In the genomic region with DNA sequence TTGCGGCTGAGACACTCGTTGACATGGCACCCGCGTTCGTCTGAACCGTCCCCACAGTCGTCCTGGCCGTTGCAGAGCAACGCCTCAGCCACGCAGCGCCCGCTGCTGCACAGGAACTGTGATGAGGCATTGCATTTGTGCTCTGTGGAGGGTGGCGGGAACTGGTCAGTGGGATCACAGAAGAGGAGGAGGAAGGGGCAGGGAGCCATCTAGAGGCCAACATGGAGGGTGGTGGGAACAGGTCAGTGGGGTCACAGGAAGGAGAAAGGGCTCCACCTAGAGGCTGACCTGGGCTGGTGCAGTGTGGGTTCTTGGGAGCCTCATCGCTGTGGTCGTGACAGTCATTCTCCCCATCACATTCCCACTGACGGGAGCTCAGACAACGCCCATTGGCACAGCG, we compare ENCODE assay signal across 8 mouse cellular contexts. TPM values are rescaled to one million over a fixed set of nuclear protein-coding genes. Genes with fewer than 3 reads are reported as not detected.
DNase-seq lines count a peak whose midpoint lies in the region; ATAC-seq and TF ChIP-seq lines count a peak whose summit lies in the region.

No protein-coding gene starts in this region.

- H3K4me3 ChIP-seq in hindbrain, embryonic 10.5 days, result no peak overlapping the region
- no peak overlapping the region for H3K4me3 ChIP-seq in hindbrain, embryonic 13.5 days
- no peak overlapping the region for H3K4me3 ChIP-seq in cortical plate, adult 2 months (ENCODE audit: insufficient read depth, low read length)

- H3K36me3 ChIP-seq in hindbrain, embryonic 10.5 days, result peaks cover 100% of the 10 kb centered on the region
- peaks cover 100% of the 10 kb centered on the region for H3K36me3 ChIP-seq in hindbrain, embryonic 13.5 days

- ATAC-seq in hindbrain, embryonic 13.5 days (ENCODE audit: low FRiP score), result no peak
- ATAC-seq in megakaryocyte, adult 5-6 weeks (ENCODE audit: poor library complexity, severe bottlenecking), result peak; percentile 71

- no peaks in the 10 kb centered on the region for H3K27me3 ChIP-seq in hindbrain, embryonic 10.5 days (ENCODE audit: insufficient read depth, poor library complexity, severe bottlenecking)
- H3K27me3 ChIP-seq in hindbrain, embryonic 13.5 days, result no peaks in the 10 kb centered on the region

- TF ChIP-seq CTCF in cortical plate, adult 2 months (IDR thresholded peaks at IDR 0.05; ENCODE audit: extremely low read depth, insufficient read depth, low read length), result peak; percentile 58

- no peak overlapping the region for H3K4me2 ChIP-seq in hindbrain, embryonic 13.5 days

- peak; percentile 55 for DNase-seq in hindbrain, embryonic 10.5 days (ENCODE audit: low spot score)
- DNase-seq in ES-CJ7 (ENCODE audit: low read depth, low spot score), result peak; percentile 89
- no peak for DNase-seq in ovary, postnatal 36 days (ENCODE audit: low spot score)
- no peak for DNase-seq in right cerebral cortex, postnatal 36 days (ENCODE audit: low spot score in 2 of 2)
- DNase-seq in right cerebral cortex, adult 2 months (ENCODE audit: low spot score in 2 of 2), result no peak

- H3K4me1 ChIP-seq in hindbrain, embryonic 10.5 days (replicated peaks), result no peaks in the 10 kb centered on the region; the same call in 1 of the 2 replicates
- no peaks in the 10 kb centered on the region for H3K4me1 ChIP-seq in hindbrain, embryonic 13.5 days (replicated peaks)
- H3K4me1 ChIP-seq in cortical plate, adult 2 months (ENCODE audit: control insufficient read depth, insufficient read depth, low read length), result no peaks in the 10 kb centered on the region

- no peak overlapping the region for H3K27ac ChIP-seq in hindbrain, embryonic 10.5 days
- no peak overlapping the region for H3K27ac ChIP-seq in hindbrain, embryonic 13.5 days
- H3K27ac ChIP-seq in cortical plate, adult 2 months (ENCODE audit: insufficient read depth, low read length), result no peak overlapping the region

- WGBS in hindbrain, embryonic 10.5 days, result 75% methylated on average over 18 of the region's 18 CpGs
- WGBS in hindbrain, embryonic 13.5 days, result 62% methylated on average over 18 of the region's 18 CpGs

- no peaks in the 10 kb centered on the region; the same call in 1 of the 2 replicates for H3K9me3 ChIP-seq in hindbrain, embryonic 10.5 days
- no peaks in the 10 kb centered on the region for H3K9me3 ChIP-seq in hindbrain, embryonic 13.5 days

- no peak for TF ChIP-seq POLR2A in cortical plate, adult 2 months (IDR thresholded peaks at IDR 0.05; ENCODE audit: extremely low read depth, insufficient read depth, low read length)

- no peak overlapping the region for H3K9ac ChIP-seq in hindbrain, embryonic 13.5 days

RNA-seq across cellular contexts. Expression of a gene that starts 21.3 kb away (rescaled TPM):
- polyA plus RNA-seq in hindbrain, embryonic 10.5 days (2016; fragmentation: Nextera tagmentation; extraction: Ambion mirVana), result 23.1 and 70.9 TPM in 2 replicates
- 139 and 176 TPM in 2 replicates for polyA plus RNA-seq in hindbrain, embryonic 13.5 days (2015; fragmentation: Nextera tagmentation; extraction: Ambion mirVana)
- polyA plus RNA-seq in cortical plate, adult 2 months (2012; rRNA removed), result 3.0 and 3.8 TPM in 2 replicates
- total RNA-seq in megakaryocyte, adult 5-6 weeks (2015), result not detected in 2 replicates
- total RNA-seq in megakaryocyte, adult 5-6 weeks (2017), result not detected in 2 replicates

RNA-seq across cellular contexts. Expression of a gene that starts 33.5 kb away (rescaled TPM):
- 103 and 118 TPM in 2 replicates for polyA plus RNA-seq in hindbrain, embryonic 10.5 days (2016; fragmentation: Nextera tagmentation; extraction: Ambion mirVana)
- 52.7 and 57.5 TPM in 2 replicates for polyA plus RNA-seq in hindbrain, embryonic 13.5 days (2015; fragmentation: Nextera tagmentation; extraction: Ambion mirVana)
- polyA plus RNA-seq in cortical plate, adult 2 months (2012; rRNA removed), result 38.6 and 39.7 TPM in 2 replicates
- 31.3 and 31.9 TPM in 2 replicates for total RNA-seq in megakaryocyte, adult 5-6 weeks (2015)
- total RNA-seq in megakaryocyte, adult 5-6 weeks (2017), result 27.8 and 33.1 TPM in 2 replicates

RNA-seq across cellular contexts. Expression of a gene that starts 40.9 kb away (rescaled TPM):
- polyA plus RNA-seq in hindbrain, embryonic 10.5 days (2016; fragmentation: Nextera tagmentation; extraction: Ambion mirVana), result 8.1 and 10.5 TPM in 2 replicates
- polyA plus RNA-seq in hindbrain, embryonic 13.5 days (2015; fragmentation: Nextera tagmentation; extraction: Ambion mirVana), result 13.4 and 15.5 TPM in 2 replicates
- polyA plus RNA-seq in cortical plate, adult 2 months (2012; rRNA removed), result 10.0 and 10.6 TPM in 2 replicates
- not detected in 2 replicates for total RNA-seq in megakaryocyte, adult 5-6 weeks (2015)
- not detected in 2 replicates for total RNA-seq in megakaryocyte, adult 5-6 weeks (2017)

RNA-seq across cellular contexts. Expression of a gene that starts 54.2 kb away (rescaled TPM):
- 0.72 and 1.5 TPM in 2 replicates for polyA plus RNA-seq in hindbrain, embryonic 10.5 days (2016; fragmentation: Nextera tagmentation; extraction: Ambion mirVana)
- 2.5 TPM in 2 replicates for polyA plus RNA-seq in hindbrain, embryonic 13.5 days (2015; fragmentation: Nextera tagmentation; extraction: Ambion mirVana)
- 9.5 and 10.6 TPM in 2 replicates for polyA plus RNA-seq in cortical plate, adult 2 months (2012; rRNA removed)
- 1.2 TPM in 1 of 2 replicates, not detected in the other for total RNA-seq in megakaryocyte, adult 5-6 weeks (2015)
- total RNA-seq in megakaryocyte, adult 5-6 weeks (2017), result 0.40 TPM in 1 of 2 replicates, not detected in the other

Comparison
In these comparisons a context has a peak if more than half of its experiments do, and no peak if none do; other contexts are left out.
1. DNase-seq: peak in hindbrain, embryonic 10.5 days (single experiment) and ES-CJ7 (single experiment); none in ovary, postnatal 36 days (single experiment), right cerebral cortex, postnatal 36 days (0 of 2) and right cerebral cortex, adult 2 months (0 of 2).